Mouse (Mus musculus): ENCODE measurements around the gene Nr1h4. TPM values are rescaled to one million over a fixed set of nuclear protein-coding genes. Genes with fewer than 3 reads are reported as not detected.

The Nr1h4 gene
- total RNA-seq, 4 experiments from 2014 or later, result 0.19 TPM; not detected in 3

DNA sequence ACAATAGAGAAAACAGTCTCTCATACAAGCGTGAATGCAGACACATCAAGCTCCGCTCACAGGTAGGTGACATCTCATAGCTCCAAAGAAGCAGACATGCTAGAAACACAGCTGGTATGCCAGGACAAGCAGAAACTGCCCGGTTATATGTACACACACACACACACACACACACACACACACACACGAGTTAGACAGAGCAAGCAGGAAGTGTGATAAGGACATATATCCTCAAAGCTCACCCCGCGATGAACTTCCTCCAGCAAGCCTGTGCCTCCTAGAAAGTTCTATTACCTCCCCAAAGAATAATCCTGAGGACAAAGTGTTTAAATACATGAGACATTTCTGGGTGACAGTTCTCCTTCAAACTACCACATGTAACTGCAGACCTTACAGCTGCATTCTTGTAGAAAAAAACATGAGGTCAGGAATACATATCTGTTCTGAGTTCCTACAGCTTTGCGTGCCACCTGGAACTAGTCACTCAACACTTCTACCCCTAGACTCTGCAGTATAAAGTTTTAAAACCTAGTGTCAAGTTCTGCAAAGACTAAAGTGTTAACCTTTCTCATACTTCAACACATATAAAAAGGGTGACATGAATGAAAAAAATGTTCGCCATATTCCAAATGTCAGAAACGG lies 11.5 kb downstream of the Nr1h4 start:
- no peak for DNase-seq (ENCODE audit: low spot score in 2 of 2)

DNA sequence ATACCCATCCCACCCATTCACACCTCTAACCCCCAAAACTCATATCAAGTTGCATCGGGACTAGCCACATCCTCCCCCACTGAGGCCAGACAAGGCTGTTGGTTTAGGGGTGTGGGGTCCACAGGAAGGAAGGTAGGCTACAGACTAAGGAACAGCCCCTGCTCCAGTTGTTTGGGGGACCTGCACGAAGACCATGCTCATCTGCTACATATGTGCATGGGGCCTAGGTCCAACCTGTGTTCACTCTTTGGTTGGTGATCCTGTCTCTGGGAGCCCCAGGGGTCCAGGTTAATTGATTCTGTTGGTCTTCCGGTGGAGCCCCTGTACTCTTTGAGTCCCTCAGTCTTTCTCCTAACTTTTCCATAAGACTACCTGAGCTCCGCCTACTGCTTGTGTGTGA lies 13.0 kb downstream of the Nr1h4 start:
- DNase-seq (ENCODE audit: low spot score in 2 of 2), result no peak

DNA sequence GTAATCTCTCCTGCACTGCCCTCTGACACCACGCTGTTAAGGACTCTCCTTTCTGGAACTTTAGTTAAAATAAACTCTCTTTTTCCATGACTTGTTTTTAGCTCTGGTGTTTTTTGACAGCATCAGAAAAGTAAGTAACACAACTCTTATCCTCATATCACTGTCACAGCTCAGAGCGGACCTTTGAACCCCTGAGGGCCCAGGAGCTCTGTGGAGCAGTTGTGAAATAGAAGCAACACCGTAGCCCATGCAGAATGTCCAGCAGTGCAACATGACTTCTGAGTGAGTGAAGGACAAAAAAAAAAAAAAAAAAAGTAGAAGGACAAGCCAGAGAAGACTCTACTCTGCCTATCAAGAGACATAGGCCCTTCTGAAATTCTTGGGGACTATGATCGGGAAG lies 14.2 kb downstream of the Nr1h4 start:
- DNase-seq (ENCODE audit: low spot score in 2 of 2), result no peak

DNA sequence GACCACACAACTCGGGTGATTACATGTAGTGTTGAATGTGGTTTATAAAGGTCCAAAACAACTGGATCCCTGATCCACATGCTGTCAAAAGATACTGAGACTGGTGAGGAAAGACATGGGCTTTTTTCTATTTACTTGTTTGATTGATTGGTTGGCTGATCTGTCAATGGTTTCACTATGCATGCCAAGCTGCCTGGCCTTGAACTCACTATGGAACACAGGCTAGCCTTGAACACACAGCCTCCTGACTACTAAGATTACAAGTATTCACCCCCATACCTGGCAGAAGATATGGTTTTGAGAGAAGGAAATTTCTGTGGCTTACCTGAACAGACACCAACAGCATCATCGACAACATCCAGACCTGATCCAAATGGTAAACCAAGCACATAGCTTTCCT lies 15.0 kb downstream of the Nr1h4 start:
- no peak for DNase-seq (ENCODE audit: low spot score in 2 of 2)

DNA sequence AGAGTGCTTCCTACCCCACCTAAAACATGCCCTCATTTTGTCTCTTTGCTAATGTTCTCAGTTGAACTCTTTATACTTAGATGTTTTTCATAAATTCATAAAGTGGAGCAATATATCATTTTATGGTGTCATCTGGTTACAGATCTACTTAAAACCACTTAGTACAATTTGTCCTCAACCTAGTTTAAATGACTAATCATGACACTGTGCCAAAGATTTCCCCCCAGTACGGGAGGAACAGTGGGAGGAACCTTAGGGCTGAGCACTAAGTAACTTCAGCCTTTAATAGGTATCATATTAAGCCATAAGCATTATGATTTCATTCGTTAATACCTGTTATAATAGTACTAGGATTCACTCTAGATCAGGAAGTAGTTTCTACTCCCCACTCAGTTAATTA lies 17.6 kb downstream of the Nr1h4 start:
- DNase-seq (ENCODE audit: low spot score in 2 of 2), result no peak

DNA sequence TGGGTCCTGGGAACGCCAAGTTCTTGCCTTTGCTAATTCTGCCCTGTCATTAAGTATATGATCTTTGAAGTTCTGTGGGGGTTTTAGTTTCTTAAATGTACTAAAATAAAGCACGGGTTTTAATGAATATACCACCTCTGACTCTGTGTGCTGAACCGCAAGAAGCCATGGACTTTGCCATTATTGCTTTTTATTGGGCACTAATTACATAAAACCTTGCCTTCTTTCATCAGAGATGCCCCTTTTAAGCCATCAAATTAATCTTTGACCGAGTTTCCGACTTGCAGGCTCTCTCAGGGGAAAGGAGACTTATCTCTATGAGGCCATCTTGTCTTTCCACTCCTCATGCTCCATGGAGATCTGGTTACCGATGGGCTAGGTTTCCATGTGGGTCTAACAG lies 20.8 kb downstream of the Nr1h4 start:
- no peak for DNase-seq (ENCODE audit: low spot score in 2 of 2)

DNA sequence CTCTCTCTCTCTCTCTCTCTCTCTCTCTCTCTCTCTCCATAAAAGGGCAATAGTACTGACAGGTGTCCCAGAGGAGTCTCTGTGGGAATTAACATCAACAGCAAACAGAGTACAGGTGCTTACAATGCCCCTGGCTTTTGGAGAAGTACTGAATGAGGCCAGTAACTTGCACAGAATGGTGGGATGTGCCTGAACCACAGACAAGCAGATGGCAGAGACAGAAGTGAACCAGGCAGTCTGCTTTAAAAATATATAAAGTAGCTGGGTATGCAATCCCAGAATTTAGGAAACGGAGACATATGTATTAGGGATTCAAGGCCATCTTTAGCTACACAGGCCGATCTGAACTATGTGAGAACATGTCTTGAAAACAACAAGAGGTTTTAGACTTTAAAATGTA lies 22.8 kb downstream of the Nr1h4 start:
- no peak for DNase-seq (ENCODE audit: low spot score in 2 of 2)

DNA sequence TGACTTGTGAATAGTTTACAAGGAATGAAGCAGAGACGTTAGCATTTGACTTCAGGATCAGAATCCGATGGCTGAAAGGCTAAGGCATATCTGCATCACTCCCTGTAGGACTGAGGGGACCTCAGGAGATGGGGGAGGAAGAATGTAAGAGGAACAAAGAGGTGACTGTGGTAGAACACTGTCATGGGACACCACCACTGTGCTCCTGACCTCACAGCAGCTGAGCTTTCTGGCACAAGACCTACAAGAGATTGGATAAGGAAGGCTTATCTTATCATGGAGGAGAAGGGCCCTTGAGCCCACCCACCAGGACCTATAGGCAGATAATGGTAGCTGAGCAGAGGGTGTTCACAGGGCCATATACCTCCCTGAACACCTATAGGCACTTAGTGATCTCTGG lies 24.8 kb downstream of the Nr1h4 start:
- DNase-seq (ENCODE audit: low spot score in 2 of 2), result no peak

DNA sequence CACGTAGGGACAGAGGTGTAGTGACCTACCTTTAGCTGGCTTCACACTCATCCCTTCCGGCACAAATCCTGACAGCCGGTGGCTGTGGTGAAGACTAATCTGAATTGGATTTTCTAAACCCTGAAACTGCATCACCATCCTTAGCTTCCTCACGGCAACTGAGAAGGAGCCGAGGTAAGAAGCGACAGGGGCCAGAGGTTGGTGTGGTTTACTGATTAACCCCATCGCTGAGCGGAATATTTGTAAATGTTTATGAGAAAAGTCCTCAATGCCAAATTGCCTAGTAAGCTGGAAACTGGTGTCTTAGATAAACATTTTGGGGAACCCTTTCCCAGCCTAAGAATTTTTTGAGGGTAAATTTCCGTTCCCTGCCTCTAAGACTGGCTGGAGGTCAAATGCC lies 26.9 kb downstream of the Nr1h4 start:
- DNase-seq (ENCODE audit: low spot score in 2 of 2), result no peak

DNA sequence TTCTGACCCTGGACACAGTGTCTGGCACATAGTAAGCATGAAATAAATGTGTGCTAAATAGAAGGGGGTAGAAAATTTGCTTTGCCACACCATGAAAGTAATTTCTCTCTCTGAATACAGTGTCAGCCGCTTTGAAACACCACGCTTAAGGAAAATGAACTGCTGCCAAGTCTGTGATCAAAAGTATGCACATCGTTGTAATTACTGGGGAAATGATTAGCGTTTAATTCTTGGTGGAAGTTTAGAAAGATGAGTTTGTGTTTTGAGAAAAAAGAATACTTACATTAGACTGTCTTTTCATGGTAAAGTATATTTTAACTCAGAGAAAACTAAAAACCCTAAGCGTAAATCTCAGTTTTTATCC lies 27.8 kb downstream of the Nr1h4 start:
- DNase-seq (ENCODE audit: low spot score in 2 of 2), result no peak

DNA sequence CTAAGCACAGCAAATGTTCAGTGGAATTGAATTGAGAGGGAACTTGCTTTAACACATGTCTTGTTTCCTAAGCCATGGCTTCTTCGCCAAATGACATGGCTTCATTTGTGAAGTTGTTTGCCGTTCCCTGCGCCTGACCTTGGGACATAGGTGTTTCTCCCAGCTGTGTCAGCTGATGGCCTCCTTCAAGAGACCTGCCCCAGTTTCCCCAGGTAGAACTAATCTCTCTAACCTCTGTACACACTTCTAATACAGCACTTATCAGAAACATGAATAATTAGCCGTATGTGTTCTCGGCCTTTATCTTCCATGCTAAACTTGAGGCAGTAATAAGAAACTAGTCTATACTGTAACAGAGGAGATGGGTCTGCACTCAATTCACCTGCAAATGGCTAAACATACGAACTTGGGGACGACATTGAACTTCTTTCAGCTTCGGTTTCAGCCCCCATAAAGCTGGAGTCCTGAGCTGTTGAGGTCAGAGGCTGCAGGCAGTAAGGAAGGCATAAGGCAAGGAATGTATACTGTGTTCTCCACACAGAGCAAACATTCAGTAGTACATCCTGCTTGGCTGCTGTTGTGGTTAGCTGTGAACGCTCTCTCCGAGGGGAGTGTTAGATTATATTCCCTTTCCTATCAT lies 28.3 kb downstream of the Nr1h4 start:
- no peak for DNase-seq (ENCODE audit: low spot score in 2 of 2)

DNA sequence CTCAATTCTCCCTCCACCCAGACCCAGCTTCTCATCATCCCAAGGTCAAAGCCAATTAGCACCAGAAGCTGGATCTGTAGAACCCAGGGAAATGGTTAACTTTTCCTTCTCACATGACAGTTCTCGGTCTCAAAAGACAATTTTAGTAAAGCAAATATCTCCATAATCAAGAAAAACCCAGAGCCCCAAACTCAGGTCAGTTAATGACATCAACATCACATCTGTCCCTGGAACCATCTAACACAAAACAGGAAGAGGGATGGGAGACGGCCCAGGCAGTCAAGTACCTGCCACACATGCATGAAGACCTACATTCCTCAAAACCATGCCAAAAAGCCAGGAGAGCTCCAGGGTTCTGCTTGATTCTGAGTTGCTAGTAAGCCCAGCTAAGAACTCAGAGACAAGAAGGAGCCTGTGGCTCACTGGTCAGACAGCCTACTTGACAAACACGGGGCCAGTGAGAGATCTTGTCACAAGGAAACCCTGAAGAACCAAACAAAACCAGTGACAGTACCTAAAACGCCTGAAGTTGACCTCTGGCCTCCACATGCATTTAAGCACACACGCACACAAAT lies 30.3 kb downstream of the Nr1h4 start:
- DNase-seq (ENCODE audit: low spot score in 2 of 2), result no peak

DNA sequence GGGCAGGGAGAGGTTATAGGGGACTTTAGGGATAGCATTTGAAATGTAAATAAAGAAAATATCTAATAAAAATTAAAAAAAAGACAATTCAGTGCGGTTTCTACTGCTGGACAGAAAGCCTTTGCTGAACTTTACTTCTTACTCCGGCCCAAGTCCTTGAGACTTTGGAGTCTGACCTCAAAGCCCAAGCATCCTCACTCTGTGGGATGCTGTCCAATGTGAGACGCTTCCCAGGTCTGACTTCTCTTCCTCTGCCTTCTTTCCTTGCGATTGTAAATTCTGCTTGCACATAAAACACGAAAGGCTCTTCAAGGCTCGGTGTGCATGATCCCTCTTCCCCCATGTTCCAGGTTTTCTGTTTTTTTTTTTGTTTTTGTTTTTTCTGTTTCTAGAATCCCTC lies 31.5 kb downstream of the Nr1h4 start:
- no peak for DNase-seq (ENCODE audit: low spot score in 2 of 2)

DNA sequence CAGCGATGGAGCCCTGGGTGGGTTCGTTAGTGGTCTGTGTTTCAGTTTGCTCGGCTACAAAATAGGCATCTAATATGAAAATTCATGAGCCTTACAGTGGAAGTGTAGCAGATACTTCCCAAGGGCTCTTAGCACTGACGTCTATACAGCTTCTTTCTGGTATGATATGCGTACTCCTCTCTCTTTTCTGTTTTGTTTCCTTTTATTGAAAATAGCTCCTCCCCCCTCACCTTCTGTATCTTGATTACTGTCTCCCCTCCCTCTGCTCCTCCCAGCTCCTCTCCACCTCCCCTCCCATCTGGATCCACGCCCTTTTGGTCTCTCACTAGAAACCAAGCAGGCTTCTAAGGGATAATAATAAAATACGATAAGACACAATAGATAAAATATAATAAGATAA lies 37.8 kb downstream of the Nr1h4 start:
- no peak for DNase-seq (ENCODE audit: low spot score in 2 of 2)

DNA sequence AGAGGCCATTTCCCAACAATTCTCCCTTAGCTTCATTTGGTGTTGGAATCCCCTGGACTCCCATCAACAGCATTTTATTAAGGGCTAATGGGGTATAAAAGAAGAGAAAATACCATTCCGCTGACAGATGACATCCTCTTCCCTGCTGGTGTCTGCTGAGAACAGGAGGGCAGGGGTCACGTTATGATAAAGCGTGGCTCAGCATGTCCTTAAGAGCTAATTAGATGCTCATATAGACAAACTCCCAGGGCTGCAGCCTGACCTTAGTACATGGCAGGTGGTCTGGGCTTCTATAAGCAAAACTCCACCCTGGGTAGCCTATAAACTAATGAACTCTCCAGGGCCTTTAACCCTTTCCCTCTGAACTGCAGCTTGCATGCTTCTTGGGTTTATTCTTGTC lies 42.1 kb downstream of the Nr1h4 start:
- no peak for DNase-seq (ENCODE audit: low spot score in 2 of 2)

DNA sequence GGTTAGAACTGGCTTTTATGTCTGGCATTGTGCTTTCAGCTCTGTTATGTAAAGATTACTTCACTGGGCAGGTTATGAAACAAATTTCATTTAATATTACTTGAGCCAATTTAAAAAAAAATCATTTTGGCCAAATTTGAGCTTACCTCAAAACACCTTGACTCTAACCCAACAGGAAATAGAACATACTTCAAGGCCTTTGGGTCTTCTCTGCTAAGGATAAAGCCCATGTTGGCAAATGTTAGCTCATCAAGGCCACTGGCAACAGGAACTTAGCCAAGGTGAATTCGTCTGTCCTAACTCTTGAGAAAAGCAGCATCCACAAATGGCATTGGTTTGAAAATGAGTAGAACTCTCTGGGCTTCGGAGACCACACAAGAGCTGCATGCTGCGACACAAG lies 43.1 kb downstream of the Nr1h4 start:
- DNase-seq (ENCODE audit: low spot score in 2 of 2), result no peak

DNA sequence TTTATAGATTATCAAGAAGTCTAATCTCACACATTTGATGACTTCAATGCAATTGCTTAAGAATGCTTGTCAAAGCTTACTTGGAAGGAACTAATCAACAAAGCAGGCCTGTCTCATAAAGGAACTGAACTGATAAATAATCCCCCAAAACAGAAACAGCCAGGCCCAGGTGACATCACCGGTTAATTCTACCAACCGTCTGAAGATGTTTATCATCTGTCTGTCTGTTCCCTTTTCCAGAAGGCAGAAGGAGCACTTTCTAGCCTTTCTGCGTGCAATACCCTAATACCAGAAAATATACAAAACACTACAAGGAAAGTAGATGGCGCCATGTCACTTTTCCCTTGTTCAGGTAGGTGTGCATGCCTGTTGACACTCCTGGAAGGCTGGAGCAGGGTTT lies 43.9 kb downstream of the Nr1h4 start:
- DNase-seq (ENCODE audit: low spot score in 2 of 2), result no peak

DNA sequence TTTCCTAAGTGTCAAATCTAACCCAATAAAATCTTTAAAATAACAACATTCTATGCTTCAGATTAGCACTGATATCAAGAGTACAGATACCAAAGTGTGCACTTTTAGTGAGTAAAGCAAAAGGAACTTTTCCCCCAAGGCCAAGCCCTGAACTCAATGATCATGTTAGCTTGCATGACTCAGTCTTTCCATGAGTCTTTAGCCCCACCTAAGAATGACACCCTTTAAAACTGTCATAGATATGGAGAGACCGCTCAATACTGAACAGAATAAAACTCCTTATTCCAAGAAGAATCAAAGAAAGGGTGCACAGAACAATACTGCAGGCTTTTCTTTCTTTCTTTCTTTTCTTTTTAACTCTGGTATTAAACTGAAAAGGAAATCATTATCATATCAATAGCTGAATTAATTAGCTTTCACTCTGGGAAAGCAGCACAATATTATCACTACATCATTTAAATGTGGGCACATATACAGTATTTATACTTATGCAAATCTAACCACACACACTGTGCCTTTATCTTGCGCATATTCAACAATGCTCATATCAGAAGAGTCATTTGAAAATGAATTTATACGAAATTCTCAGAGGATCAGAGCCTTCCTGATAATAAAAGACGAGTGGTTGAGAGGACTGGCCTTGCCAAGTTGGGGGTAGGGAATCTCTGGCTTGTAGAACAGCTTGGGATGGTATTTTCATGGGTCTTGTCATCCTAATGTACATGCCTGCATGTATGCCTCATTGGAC lies 46.2 kb downstream of the Nr1h4 start:
- no peak for DNase-seq (ENCODE audit: low spot score in 2 of 2)

DNA sequence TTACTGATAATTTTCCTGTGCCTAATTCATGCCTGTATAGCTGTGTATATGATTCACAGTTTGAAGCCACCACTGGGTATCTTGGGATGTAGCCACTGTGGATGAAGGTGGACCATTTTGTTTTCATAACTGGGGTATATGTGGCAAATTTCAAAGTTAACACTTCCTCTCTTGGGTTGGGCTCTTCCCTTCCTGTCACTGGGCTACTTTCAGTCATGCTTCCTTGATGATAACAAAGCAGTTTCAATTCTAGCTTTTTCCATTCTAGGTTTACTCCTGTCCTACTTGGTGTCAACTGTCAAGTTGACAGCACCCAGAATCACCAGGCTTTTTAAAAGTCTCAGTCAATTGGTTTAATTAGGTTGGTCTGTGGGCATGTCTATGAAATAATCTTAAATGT lies 48.5 kb downstream of the Nr1h4 start:
- no peak for DNase-seq (ENCODE audit: low spot score in 2 of 2)

DNA sequence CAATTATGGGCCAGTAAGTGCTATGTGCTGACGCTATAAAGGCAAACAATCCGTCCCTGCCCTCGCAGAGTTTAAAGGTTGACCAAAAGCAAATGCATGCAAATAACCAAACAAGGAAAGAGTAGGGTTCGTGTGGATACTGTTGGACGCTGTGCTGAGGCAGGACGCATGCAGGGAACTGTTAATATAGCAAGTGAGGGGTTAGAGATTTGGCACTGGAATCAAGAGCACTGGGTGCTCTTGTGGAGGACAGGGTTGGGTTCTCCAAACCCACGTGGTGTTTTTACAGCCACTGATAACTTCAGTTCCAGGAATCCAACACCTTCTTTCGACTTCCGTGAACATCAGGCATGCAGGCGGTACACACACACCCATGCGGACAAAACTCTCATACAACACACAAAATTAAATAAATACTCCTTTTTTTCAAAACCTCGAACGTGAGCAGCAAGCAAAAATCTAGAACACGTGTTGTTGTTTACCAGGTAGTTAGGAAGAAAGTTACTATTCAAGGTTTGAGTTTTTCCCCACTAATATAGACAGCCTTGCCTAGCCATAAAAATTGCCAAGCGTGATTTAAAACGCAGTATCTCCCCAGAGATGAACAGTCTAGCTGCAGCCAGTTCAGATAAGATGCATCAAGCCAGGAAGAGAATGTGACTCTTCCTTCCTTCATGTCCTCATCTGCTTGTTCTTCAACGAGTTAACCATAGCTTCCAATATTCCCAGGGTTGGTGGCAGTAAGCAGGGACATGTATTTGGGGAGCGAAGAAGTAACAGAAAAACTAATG lies 49.4 kb downstream of the Nr1h4 start:
- no peak for DNase-seq (ENCODE audit: low spot score in 2 of 2)

DNA sequence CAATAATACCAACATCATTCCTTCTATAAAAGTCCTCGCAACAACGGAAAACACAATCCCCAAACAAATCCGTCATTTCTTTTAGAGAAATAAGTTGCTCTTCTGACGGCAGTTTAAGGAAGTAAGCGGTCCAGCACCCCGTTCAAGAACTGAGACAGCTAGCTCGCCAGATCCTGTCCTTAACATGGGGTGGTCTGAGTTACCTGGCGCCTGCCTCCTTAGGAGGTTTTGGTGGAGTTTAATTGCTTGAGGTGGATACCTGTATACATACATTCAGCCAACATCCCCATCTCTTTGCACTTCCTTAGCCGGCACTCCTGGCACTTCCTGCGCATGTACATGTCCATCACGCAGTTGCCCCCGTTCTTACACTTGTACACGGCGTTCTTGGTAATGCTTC lies 50.3 kb downstream of the Nr1h4 start:
- no peak for DNase-seq (ENCODE audit: low spot score in 2 of 2)

DNA sequence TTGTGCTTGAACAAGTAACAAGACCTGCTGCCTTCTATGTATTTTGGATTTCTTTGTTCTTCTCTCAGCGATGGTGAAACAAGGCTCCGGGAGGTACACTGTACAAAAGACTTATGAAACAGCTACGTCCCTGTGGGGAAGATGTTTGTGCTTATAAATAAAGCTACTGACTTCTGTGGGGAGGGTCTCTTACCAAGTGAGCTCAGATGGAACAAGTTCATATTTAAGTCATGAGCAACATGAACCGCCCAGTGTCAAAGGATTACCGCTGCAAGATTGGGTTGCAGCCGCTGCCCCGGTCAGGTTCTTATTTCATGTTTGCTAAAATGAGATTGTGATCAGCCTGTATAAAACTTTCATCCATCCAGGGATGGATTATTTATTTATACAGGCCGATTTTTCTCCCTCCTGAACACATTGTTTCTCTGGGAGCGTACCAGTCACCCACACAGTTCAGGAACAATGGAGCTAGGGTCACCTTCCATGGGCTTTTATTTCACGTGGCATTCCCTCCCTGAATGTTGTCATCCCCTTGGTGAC lies 51.2 kb downstream of the Nr1h4 start:
- no peak for DNase-seq (ENCODE audit: low spot score in 2 of 2)

Data from gastrocnemius, adult 8-10 months (tissue).